Mouse (Mus musculus): Measurements from ENCODE around the gene Ywhah.

Gene Ywhah

DNA sequence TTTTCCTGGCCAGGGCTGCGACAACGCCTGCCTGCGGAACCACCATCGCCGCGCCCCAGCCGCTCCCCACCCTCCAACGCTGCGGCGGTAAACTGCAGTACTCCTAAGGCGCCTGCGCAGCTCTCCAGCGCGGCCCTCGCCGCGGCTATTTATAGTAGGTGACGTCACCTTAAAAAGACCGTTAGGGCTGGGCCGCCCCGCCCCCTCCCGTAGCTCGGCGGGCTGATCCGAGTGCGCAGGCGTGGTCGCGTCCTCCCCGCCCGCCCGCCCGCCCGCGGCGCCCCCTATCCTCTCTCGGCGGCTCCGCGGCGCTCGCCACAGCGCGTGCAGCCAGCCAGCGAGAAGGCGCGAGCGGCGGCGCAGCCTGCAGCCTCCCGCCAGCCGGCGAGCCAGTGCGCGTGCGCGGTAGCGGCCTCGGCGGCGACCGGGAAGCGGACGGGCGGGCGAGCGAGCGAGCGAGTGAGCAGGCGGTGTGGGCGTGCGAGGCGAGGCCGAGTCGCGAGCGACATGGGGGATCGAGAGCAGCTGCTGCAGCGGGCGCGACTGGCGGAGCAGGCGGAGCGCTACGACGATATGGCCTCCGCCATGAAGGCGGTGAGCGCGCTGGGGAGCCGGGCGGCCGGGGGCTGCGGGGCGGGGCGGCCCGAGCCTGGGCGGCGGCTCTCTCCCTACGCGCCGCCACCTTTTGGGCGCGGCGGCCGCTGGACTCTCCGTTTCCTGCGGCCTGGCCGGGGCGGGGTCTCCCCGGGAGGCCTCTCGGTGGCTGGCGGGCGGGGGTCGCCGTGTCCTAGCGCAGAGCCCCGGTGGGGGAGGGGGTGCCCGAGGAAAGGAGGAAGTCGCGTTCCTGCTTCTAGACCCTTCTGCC is at the start of gene Ywhah:
Ywhah (plus strand) TSS at position 256 of the 865 bp plus-strand sequence.
- DNase-seq = peak; percentile 97

DNA sequence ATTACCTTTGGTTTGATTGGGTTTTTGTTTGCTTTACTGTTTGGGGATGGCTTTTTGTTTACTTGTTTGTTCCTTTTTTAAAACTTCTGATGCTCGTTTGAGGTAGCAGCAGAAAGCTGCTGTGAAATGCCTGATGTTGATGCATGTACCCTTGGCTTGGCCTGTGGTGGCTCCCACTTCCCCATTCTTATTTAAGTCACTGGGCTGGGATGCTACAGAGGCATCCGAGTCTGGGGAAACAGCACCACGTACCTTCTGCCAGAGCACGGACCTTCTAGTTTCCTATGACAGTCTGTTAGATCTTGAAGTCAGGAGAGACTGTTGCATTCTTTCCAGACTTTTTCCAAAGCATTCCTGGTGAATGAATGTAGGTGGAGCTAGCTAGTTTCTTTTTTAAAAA is 42.1 kb upstream of the Ywhah start:
- no peak for DNase-seq

DNA sequence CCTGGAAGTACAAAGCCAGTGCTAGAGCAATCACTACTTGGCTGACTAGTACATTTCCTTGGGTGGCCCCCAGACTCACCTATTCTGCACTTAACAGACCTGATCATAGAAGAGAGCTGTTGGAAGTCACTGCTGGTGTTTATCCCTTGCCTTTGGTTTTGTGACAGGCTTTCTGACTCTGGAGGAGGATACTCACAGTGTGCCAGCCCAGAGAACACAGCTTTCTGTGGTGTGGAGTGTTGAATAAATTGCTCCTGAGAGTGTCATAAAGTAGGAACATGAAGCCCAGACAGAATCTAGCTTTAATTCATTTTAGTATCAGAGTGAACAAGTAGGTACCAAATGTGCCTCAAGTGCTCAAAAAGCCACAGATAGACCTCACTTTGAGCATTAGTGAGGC is 41.4 kb upstream of the Ywhah start:
- no peak for DNase-seq

DNA sequence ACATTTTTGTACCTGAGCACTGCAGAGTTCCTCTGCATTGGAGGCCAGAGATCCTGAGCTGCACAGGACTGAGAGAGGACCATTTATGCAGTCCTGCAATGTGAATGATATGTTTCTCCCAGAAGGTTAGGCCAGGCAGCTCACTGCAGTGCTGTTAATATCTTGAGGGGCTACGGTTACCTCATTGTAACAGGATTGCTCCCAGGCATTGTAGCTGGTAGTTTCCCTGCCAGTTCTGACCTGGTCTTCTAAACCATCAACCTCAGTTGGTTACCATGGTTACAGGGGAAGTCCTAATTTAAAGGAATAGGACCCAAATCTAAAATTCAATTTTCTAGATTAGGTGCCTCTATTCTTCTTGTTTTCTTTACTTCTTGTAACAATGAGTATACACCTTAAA is 33.2 kb upstream of the Ywhah start:
- no peak for DNase-seq

DNA sequence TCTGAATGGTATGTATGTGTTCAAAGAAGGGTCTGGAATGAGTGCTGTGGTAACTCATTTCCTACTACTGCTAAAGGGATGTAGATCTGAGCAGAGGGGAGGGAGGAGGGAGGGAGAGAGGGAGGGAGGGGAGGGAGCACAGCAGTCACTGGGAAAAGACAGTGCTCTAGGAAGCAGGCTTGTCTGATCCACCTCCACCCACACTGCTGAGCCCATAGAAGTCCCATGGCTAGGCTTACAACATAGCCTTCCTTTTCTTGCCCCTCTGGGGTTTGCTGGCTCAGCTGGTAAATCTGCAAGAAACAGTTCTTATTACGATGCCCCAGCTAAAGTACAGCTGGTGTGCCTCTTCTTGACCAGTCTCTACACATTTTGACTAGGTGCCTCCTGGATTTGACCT is 30.7 kb upstream of the Ywhah start:
- no peak for DNase-seq

DNA sequence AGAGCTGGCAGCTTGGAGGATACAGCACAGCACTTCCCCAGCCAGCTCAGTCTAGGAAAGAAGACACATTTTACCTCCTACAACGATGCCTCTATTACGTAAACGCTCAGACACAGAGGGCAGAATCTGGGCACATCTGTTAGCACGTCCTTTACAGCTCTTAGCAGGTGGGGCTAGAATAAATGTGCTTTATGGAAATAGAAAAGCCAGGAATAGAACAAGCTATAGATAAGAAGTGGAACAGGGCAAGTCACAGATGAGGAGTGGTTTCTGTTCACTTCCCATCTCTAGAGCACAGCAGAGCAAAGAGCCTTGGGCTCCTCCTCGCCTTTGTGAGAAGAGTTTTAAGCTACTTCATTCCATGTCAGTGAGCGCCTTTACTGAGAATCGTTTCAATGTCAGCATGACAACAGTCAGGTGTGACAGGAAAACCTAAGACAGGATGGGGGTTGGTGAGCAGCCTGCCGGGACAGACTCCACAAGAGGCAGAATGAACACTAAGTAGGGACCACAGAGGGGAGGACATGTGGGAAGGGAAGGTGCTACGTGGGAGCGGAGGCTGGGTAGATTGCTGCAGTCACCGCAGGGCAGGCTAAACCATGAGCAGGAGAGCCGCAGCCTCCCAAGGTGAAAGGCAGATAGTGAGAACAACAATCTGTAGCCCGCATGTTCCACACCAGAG is 28.5 kb upstream of the Ywhah start:
- no peak for DNase-seq

DNA sequence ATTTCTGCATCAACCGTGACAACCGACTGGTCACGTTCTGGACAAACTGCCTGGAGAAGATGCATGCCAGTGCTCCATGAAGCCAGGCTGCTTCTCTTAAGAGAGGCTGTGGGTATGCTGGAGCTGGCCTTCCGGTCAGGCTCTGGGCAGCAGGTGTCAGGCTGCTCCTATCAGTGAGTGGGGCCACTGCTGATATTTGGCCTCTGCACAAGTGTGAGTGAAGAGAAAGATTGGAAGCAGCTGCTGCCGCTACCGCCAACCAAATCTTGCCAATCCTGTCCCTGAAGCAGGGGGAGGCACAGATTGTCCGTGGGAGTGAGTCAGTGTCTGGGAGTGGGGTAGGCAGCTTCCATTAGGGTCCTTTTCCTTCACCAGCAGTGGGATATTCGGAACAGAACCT is 27.5 kb upstream of the Ywhah start:
- DNase-seq = no peak

DNA sequence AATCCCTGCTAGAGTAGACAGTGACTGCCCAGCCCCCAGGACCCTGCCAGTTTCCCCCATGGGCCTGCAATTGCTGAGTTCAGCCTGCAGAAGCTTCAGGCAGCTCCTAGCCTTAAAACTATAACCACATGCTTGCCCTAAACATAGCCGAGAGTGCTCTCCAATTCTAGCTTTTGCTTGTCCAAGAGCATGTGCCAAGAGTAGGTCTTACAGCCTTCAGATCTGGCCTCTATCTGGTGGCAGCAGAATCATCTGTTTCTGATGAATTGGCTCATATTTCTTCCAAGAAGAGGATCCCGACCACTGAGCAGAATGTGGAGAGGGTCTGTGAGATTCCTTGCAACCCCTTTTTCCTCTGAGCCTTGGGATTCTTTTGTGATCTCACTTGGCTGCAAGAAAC is 24.1 kb upstream of the Ywhah start:
- DNase-seq = no peak

DNA sequence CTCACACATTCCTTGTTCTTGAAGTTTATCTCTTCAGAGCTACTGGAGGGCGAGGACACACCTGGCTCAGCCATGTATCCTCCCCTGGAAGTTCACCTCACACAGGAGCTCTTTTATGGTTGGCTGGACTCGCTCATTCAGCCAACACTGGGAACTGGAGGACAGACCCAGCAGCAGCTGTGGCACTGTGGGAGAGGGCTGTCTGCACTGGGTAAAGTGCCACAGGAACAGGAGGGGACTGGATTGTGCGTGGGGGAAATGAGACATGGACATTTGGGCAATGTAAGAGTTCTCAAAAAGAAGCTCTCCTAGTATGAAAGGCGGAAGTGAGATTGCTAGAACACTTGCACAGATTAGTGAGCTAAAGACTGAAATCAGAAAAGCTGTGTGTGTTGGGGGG is 22.9 kb upstream of the Ywhah start:
- DNase-seq = no peak

DNA sequence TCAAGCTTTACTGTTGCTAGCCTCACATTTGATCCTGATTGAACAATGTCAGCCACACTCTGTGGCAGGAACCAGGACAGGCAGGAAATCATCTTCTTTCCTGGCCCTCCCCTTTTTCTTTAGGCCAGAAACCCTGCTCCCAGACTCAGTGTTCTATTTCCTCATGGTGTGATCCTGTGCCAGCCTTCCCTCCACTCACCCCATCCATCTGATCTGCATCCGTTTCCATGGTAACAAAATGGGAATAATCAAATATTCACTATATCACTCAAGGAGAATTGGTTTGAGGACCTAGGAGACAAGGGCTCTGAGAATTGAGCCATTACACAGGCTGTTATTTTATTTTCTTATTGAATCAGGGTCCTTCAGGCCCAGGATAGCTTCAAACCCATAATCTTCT is 22.1 kb upstream of the Ywhah start:
- no peak for DNase-seq

DNA sequence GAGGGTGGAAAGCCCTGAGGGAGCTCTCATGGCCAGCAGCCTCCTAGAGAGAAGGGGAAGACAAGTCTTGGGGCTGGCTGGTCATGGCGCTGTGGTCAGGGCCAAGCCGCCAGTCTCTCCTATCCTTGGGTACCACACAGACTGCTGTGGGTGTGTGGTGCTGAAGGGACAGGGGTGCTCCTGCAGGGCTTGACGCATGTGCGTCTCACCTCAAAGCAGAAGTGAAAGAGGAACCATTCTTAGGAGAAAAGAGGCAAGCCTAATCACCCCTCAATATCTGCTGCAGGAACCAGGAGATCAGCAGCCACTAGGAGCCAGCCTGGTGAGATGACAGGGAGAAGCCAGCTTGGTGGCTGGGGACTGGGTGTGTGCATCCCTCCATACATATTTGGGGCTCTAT is 20.9 kb upstream of the Ywhah start:
- DNase-seq = no peak

DNA sequence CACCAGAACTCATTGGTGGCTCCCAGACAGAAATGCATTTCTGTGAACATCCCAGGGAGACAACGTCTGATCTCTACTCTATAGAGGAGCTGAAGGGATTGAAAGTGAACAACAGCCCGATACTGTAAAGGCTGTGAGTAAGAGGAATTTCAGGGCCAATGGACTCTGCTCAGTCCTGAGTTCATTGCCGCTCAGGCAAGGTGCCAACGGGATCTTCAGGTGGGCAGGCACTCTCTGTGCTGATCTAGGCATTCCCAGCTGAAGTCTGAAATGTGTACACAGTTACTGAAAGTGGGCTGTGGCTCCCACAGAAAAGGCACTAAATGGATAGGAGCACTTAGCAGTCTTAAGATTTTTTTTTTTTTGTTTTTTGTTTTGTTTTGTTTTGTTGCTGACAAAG is 19.8 kb upstream of the Ywhah start:
- no peak for DNase-seq

DNA sequence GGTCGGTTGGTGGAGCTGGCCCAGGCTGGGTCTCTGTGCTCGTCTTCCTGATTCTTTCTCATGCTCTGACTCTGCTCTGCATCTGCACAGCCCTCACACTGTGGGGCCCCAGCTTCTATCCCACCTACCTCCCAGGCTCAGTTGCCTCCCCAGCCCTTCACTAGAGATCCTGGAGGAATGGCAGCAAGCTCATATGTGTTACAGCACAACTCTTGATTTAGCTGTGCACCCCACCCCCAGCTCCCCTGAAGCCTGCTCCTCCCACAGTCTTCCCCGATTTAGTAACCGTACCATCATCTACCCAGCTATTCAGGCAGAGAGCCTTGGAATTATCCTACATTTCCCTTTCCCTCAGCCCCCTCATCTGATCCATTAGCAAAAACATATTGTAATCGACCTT is 17.5 kb upstream of the Ywhah start:
- no peak for DNase-seq

DNA sequence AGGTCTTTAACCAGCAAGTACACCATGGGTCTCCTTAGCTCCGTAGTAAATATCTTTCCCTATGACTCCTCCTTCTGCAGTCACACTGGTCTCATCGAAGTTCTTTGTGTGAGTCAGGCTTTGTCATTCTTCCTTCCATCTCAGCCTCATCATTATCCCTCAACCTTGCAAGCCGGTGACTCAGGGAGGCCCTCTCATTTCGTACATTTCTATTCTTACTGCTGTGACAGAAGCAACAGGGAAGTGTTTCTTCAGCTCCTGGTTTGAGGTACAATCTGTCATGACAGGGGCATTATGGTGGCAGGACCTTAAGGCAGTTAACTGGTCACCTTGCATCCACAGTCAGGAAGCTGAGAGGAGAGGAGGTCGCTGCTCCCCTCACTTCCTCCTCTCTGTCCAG is 15.8 kb upstream of the Ywhah start:
- no peak for DNase-seq

DNA sequence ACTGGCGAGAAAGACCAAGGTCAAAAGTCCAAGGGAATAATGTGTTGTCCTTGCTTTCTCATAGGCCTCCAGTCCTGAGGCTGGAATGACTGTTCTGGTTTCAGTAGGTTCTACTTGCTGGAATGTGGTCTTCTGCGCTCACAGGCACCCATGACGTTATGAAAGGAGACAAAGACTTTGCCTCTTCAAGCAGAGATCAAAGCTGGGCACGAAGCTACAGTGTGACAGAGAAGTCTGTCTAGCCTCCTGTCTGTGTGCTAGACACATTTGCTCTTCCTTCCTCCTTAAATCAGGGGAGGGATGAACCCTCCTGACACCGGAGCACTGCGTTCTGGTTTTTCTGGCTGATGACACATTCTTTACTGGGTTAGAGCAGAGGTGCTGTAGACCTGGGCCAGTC is 15.1 kb upstream of the Ywhah start:
- DNase-seq = no peak

DNA sequence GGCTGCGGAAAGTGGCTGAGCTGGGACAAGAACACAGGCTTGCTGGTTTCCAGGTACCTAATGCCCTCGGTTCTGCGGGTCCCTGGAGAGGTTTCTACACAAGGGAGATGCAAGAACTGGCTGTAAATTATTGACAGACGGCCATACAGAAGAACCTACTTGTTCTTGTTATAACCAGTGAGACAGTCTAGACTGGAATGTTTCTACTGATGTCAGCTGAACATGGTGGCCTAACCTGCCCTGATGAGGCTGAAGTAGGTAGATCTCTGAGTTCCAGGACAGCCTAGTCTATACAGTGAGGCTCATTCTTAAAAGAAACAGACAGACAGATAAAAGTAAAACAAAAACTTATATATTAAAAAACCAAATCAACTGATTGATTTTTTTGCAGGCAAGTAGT is 14.5 kb upstream of the Ywhah start:
- no peak for DNase-seq

DNA sequence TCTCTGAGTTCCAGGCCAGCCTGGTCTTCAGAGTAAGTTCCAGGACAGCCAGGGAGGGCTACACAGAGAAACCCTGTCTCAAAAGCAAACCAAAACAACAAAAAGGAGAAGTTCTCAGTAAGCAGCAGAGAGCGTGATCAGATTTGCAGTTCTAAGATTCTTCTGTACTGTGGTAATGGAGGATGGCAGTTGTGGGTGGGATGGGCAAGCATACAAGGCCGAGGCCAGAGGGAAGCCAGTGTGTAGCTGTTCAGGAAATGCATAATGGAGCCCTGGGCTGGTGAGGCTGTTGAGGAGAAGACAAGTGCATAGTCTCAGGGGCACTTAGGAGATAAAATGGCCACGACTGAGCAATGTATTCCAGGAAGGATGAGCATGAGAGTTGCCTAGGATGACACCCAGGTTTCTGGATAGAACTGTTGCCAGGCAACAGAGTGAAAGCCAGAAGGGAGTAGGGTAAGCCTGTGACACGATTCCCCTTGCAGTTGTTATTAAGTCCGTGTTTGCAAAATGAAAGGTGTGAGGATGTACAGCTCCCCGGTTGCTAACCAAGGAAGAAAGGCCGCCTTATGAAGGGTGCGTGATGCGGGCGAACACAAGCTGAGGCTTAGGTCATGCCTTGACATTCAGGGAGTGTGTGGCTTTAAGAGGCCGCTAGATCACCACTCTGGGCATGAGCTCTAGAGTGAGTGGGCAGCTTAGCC is 13.0 kb upstream of the Ywhah start:
- DNase-seq = no peak

DNA sequence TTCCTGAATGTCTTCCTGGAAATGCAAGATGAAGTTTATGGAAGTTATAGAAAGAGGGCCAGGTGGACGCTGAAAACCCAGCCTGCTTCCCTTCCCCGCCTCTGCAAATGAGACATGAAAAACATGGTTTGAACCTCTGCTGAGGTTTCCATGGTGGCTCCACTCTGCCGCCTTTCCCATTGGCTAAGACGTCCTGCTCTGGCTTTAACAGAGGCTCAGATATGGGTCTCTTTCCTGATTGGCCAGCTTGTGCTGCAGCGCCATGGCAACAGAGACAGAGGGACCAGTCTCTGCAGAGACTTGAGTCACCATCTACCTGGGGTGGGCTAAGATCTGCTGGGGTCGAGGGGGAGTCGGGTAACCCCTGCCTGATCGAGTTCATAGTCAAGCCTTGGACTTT is 11.9 kb upstream of the Ywhah start:
- DNase-seq = no peak

DNA sequence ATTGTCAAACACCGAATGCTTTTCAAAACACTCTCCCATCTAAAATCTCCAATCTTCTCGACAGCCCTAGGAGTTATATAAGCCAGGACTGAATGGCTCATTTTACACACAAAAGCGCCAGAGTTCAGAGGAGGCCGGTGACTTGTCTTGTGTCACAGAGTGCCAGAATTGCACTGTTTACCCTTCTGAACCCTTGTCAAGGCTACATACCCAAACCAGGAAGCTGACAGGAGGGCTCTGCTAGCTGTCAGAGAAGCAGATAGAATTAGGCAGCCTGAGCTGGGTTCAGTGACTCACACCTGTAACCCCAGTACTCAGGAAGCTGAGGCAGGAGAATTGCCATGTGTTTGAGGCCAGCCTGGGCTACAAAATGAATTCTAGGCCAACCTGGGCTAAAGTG is 11.2 kb upstream of the Ywhah start:
- DNase-seq = no peak

DNA sequence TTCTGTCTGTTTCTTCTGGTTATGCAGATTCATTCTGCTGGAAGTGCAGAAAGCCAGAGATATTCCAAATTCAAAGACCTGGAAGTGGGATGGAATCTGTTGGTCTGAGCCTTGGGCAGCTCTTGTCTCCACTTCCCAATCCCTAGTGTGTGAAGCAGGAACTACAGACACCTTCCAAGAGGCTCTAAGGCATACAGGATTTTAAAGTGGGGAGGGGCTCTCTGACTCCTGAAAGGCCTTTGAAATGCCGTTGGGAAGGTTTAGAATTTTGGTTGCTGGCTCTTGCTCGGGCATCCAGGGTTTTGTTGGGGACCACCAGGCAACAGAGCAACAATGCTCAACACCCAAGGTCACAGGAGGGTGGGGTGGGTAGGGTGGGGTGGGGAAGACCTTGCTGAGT is 9.3 kb upstream of the Ywhah start:
- no peak for DNase-seq

DNA sequence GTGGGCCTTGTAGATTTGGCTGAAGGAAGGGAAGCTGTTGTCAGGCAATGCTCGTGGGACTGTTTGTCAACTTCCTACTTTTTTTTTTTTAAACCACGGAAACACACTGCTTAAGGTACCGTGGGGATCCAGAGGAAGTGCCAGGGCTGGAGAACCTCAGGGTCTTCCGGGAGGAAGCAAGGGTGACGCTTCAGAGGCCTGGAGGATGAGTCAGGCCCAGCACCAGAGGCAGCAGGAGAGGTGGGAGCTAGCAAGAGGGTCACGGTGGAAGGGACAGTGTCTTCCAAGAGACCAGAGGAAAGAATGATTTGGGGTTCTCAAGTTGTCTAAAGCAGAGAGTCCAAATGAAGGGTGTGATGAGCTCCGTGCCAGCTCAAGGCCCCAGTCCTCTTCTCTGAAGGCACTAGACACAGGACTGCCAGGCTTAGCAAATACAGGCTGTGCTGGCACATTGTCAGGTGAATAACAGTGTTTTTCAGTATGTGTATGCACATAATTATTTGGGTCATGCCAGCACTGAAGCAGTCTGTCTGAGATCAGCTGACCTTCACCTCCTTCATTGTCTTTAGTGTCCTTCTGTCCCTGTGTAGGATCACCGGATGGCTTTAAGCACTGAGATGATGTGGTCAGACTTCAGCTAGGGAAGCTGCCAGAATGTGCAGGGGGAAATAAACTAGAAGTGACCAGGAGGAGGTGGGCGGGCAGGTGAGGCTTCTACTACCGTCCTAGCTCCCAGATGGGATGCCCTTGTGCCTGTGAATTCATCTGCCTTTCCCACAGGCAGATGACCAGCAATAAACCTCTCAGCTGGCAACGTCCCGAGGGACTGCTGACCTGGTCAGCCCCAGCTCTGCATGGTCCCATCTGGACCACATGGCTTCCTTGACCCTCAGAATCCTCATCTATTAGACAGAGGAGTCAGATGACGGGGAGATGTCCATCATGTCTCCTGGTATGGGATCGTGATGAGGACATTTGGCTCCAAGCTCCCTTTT is 8.5 kb upstream of the Ywhah start:
- DNase-seq = no peak
